Mouse (Mus musculus): ENCODE measurements around the gene Phf8.
A peak's percentile ranks its signal among the peaks of the same experiment; 100 is the strongest.
"Not testable (repeated sequence)": the region's sequence is repeated elsewhere in the genome, so short reads cannot be mapped to it uniquely, and the experiment has no call there.

Gene Phf8

GRCm38 (mm10) chrX:151520458-151521322 lies at the start of gene Phf8:
Phf8 (plus strand) TSS chrX:151520672.
- peak; percentile 97 for DNase-seq (ENCODE audit: low read depth, low spot score)

- DNase-seq (ENCODE audit: low read depth, low spot score): peak; percentile 21
These were observed 32.3 kb upstream of the Phf8 start for GRCm38 (mm10) chrX:151488128-151488527.

- DNase-seq (ENCODE audit: low read depth, low spot score): not testable (repeated sequence)
These were observed 27.2 kb upstream of the Phf8 start for GRCm38 (mm10) chrX:151493269-151493668.

- DNase-seq (ENCODE audit: low read depth, low spot score): no peak
These were observed 23.9 kb upstream of the Phf8 start for GRCm38 (mm10) chrX:151496596-151496995.

- DNase-seq (ENCODE audit: low read depth, low spot score): no peak
These were observed 11.9 kb upstream of the Phf8 start for GRCm38 (mm10) chrX:151508536-151508935.

GRCm38 (mm10) chrX:151509906-151510305 lies 10.6 kb upstream of the Phf8 start:
- no peak for DNase-seq (ENCODE audit: low read depth, low spot score)

- DNase-seq (ENCODE audit: low read depth, low spot score): no peak
These were observed 7.4 kb upstream of the Phf8 start for GRCm38 (mm10) chrX:151513066-151513465.

GRCm38 (mm10) chrX:151513694-151514093 lies 6.8 kb upstream of the Phf8 start:
- no peak for DNase-seq (ENCODE audit: low read depth, low spot score)

- DNase-seq (ENCODE audit: low read depth, low spot score): peak; percentile 24
These were observed 2.3 kb upstream of the Phf8 start for GRCm38 (mm10) chrX:151518181-151518580.

GRCm38 (mm10) chrX:151520127-151520457 lies 380 bp upstream of the Phf8 start:
- no peak for DNase-seq (ENCODE audit: low read depth, low spot score)

GRCm38 (mm10) chrX:151521786-151522522 lies 1.5 kb downstream of the Phf8 start:
- DNase-seq (ENCODE audit: low read depth, low spot score): peak; percentile 50

GRCm38 (mm10) chrX:151553356-151553755 lies 32.9 kb downstream of the Phf8 start:
- no peak for DNase-seq (ENCODE audit: low read depth, low spot score)

GRCm38 (mm10) chrX:151575166-151575565 lies 54.7 kb downstream of the Phf8 start:
- peak; percentile 32 for DNase-seq (ENCODE audit: low read depth, low spot score)

GRCm38 (mm10) chrX:151643386-151643785 lies 122.9 kb downstream of the Phf8 start:
- no peak for DNase-seq (ENCODE audit: low read depth, low spot score)

- DNase-seq (ENCODE audit: low read depth, low spot score): peak; percentile 24
These were observed 133.3 kb downstream of the Phf8 start for GRCm38 (mm10) chrX:151653744-151654143.

- no peak for DNase-seq (ENCODE audit: low read depth, low spot score)
These were observed 154.2 kb downstream of the Phf8 start for GRCm38 (mm10) chrX:151674492-151675171.

All from ZHBTc4 (cell line).